ENCODE assay signal across 26 mouse cellular contexts in the genomic region with DNA sequence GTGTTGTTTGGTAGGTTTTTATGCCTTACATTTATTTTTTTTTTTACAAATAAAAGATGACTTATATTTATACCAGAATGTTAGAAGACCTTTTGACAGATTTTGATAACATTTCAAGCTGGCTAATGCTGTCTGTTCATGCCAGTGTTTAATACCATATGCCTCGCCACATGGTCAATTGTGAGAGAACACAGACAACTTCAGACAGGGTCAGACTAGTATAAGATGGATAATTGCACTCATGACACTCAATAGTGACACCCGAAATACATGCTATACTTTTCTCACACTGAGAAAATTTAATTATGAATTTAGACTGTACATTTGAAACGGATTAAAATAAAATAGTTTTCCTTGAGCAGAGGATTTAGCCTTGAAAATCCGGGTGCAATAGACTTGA.
A peak's percentile ranks its signal among the peaks of the same experiment; 100 is the strongest.
DNase-seq lines count a peak whose midpoint lies in the region; ATAC-seq and TF ChIP-seq lines count a peak whose summit lies in the region.
"Had no signal": no experiment of that assay in that cellular context is flagged by ENCODE, and none has a peak within 500 bp of the region (broad histone marks: within the 10 kb centered on the region; RNA-seq: fewer than 3 reads in every experiment).

No protein-coding gene starts in this region.

- TF ChIP-seq CTCF in layer of hippocampus, adult 2 months (conservative IDR thresholded peaks at IDR 0.05): no peak

- DNase-seq in forebrain, embryonic 14.5 days (ENCODE audit: low spot score): peak; percentile 46
- peak; percentile 2 to 34 for DNase-seq in layer of hippocampus, adult 2 months (ENCODE audit: low spot score in 2 of 2)
- DNase-seq in layer of hippocampus, postnatal 25 days (ENCODE audit: extremely low spot score in 1 of 2, low spot score in 1 of 2): no peak
- peak; percentile 68 for DNase-seq in midbrain, embryonic 11.5 days (ENCODE audit: low spot score, missing footprints)
- no peak for DNase-seq in gastrocnemius, postnatal 10 days
- DNase-seq: adrenal gland, adult 2 months; adrenal gland, postnatal 14 days; cerebellum, adult 11-12 months; cerebellum, adult 9-10 months; cerebellum, postnatal 25 days; gastrocnemius, adult 2 months; gastrocnemius, postnatal 25 days; heart, adult 18-20 months; heart, postnatal 10 days; heart, postnatal 36 days had no signal

- no peak overlapping the region for H3K4me2 ChIP-seq in forebrain, embryonic 14.5 days (ENCODE audit: low read length)
- no peak overlapping the region for H3K4me2 ChIP-seq in forebrain, embryonic 15.5 days (replicated peaks)
- no peak overlapping the region for H3K4me2 ChIP-seq in midbrain, embryonic 11.5 days
- no peak overlapping the region for H3K4me2 ChIP-seq in midbrain, embryonic 16.5 days (ENCODE audit: low read length)
- H3K4me2 ChIP-seq: embryonic facial prominence, embryonic 12.5 days; embryonic facial prominence, embryonic 15.5 days; forebrain, embryonic 12.5 days; heart, embryonic 12.5 days; heart, embryonic 15.5 days; hindbrain, embryonic 14.5 days had no signal

- H3K36me3 ChIP-seq in forebrain, embryonic 14.5 days (ENCODE audit: control insufficient read depth, insufficient read depth, low read length): no peaks in the 10 kb centered on the region
- no peaks in the 10 kb centered on the region for H3K36me3 ChIP-seq in forebrain, embryonic 15.5 days
- H3K36me3 ChIP-seq in midbrain, embryonic 11.5 days (ENCODE audit: control insufficient read depth, insufficient read depth, low read length): no peaks in the 10 kb centered on the region
- H3K36me3 ChIP-seq in midbrain, embryonic 16.5 days (ENCODE audit: control insufficient read depth, insufficient read depth, low read length): no peaks in the 10 kb centered on the region
- H3K36me3 ChIP-seq: embryonic facial prominence, embryonic 12.5 days; embryonic facial prominence, embryonic 15.5 days; forebrain, embryonic 12.5 days; heart, embryonic 12.5 days; heart, embryonic 15.5 days; hindbrain, embryonic 10.5 days had no signal

- no peak overlapping the region for H3K27ac ChIP-seq in forebrain, embryonic 14.5 days (ENCODE audit: low read depth, low read length)
- H3K27ac ChIP-seq in forebrain, embryonic 15.5 days (replicated peaks): no peak overlapping the region
- peak overlapping the region; percentile 40 for H3K27ac ChIP-seq in layer of hippocampus, adult 2 months
- H3K27ac ChIP-seq in midbrain, embryonic 11.5 days (ENCODE audit: low read depth, low read length): no peak overlapping the region
- no peak overlapping the region for H3K27ac ChIP-seq in midbrain, embryonic 16.5 days (ENCODE audit: low read length)
- H3K27ac ChIP-seq: embryonic facial prominence, embryonic 12.5 days; embryonic facial prominence, embryonic 15.5 days; forebrain, embryonic 12.5 days; gastrocnemius, adult 2 months; heart, embryonic 15.5 days; hindbrain, embryonic 10.5 days; hindbrain, embryonic 14.5 days had no signal

- ATAC-seq in forebrain, embryonic 14.5 days: peak; percentile 60; the same call in 1 of the 2 replicates
- no peak for ATAC-seq in forebrain, embryonic 15.5 days (replicated peaks)
- no peak for ATAC-seq in midbrain, embryonic 11.5 days (ENCODE audit: low FRiP score)
- no peak for ATAC-seq in midbrain, embryonic 16.5 days
- ATAC-seq: CD4-positive, CD25-positive, alpha-beta regulatory T cell, adult 4 months; intestine, postnatal 0 days had no signal

- no peaks in the 10 kb centered on the region for H3K27me3 ChIP-seq in forebrain, embryonic 14.5 days (replicated peaks; ENCODE audit: control insufficient read depth, insufficient read depth, low read length)
- H3K27me3 ChIP-seq in forebrain, embryonic 15.5 days: no peaks in the 10 kb centered on the region
- no peaks in the 10 kb centered on the region for H3K27me3 ChIP-seq in midbrain, embryonic 11.5 days (ENCODE audit: control insufficient read depth, insufficient read depth, low read length)
- H3K27me3 ChIP-seq in midbrain, embryonic 16.5 days (ENCODE audit: control insufficient read depth, insufficient read depth, low read depth, low read length): no peaks in the 10 kb centered on the region
- H3K27me3 ChIP-seq: embryonic facial prominence, embryonic 12.5 days; embryonic facial prominence, embryonic 15.5 days; forebrain, embryonic 12.5 days; heart, embryonic 12.5 days; heart, embryonic 15.5 days had no signal

- H3K4me1 ChIP-seq in forebrain, embryonic 14.5 days (ENCODE audit: control insufficient read depth, insufficient read depth, low read length): no peaks in the 10 kb centered on the region
- H3K4me1 ChIP-seq in forebrain, embryonic 15.5 days: no peaks in the 10 kb centered on the region
- H3K4me1 ChIP-seq in midbrain, embryonic 11.5 days (ENCODE audit: control insufficient read depth, insufficient read depth, low read length): no peaks in the 10 kb centered on the region
- H3K4me1 ChIP-seq in midbrain, embryonic 16.5 days (ENCODE audit: control insufficient read depth, insufficient read depth, low read length): no peaks in the 10 kb centered on the region
- H3K4me1 ChIP-seq: embryonic facial prominence, embryonic 12.5 days; embryonic facial prominence, embryonic 15.5 days; forebrain, embryonic 12.5 days; heart, embryonic 12.5 days; heart, embryonic 15.5 days; hindbrain, embryonic 10.5 days had no signal

- H3K4me3 ChIP-seq in forebrain, embryonic 14.5 days (ENCODE audit: low read depth, low read length): no peak overlapping the region
- H3K4me3 ChIP-seq in forebrain, embryonic 15.5 days: no peak overlapping the region
- H3K4me3 ChIP-seq in layer of hippocampus, adult 2 months: no peak overlapping the region
- H3K4me3 ChIP-seq in midbrain, embryonic 11.5 days (ENCODE audit: low read depth, low read length): no peak overlapping the region
- H3K4me3 ChIP-seq in midbrain, embryonic 16.5 days (ENCODE audit: low read depth, low read length): no peak overlapping the region
- H3K4me3 ChIP-seq: embryonic facial prominence, embryonic 12.5 days; embryonic facial prominence, embryonic 15.5 days; forebrain, embryonic 12.5 days; gastrocnemius, adult 2 months; heart, embryonic 12.5 days; heart, embryonic 15.5 days; hindbrain, embryonic 10.5 days had no signal

- H3K9ac ChIP-seq in forebrain, embryonic 14.5 days (ENCODE audit: low read length): no peak overlapping the region
- no peak overlapping the region for H3K9ac ChIP-seq in forebrain, embryonic 15.5 days (replicated peaks)
- H3K9ac ChIP-seq in midbrain, embryonic 11.5 days (ENCODE audit: low read length): no peak overlapping the region
- H3K9ac ChIP-seq in midbrain, embryonic 16.5 days (ENCODE audit: low read depth, low read length): no peak overlapping the region
- H3K9ac ChIP-seq: embryonic facial prominence, embryonic 12.5 days; embryonic facial prominence, embryonic 15.5 days; forebrain, embryonic 12.5 days; heart, embryonic 12.5 days; heart, embryonic 15.5 days; hindbrain, embryonic 14.5 days had no signal

- 64% methylated on average over 4 of the region's 4 CpGs for WGBS in forebrain, embryonic 14.5 days
- WGBS in forebrain, embryonic 15.5 days: 59% methylated on average over 4 of the region's 4 CpGs
- 74% methylated on average over 4 of the region's 4 CpGs for WGBS in midbrain, embryonic 11.5 days
- 57% methylated on average over 4 of the region's 4 CpGs for WGBS in midbrain, embryonic 16.5 days

- H3K9me3 ChIP-seq in forebrain, embryonic 14.5 days (replicated peaks; ENCODE audit: control insufficient read depth, low read length): no peaks in the 10 kb centered on the region
- H3K9me3 ChIP-seq in forebrain, embryonic 15.5 days: no peaks in the 10 kb centered on the region
- no peaks in the 10 kb centered on the region for H3K9me3 ChIP-seq in midbrain, embryonic 11.5 days (ENCODE audit: control insufficient read depth, low read length)
- no peaks in the 10 kb centered on the region for H3K9me3 ChIP-seq in midbrain, embryonic 16.5 days (replicated peaks; ENCODE audit: control insufficient read depth, low read length, poor library complexity, severe bottlenecking)
- H3K9me3 ChIP-seq: embryonic facial prominence, embryonic 12.5 days; embryonic facial prominence, embryonic 15.5 days; forebrain, embryonic 12.5 days; heart, embryonic 12.5 days; heart, embryonic 15.5 days; hindbrain, embryonic 10.5 days had no signal

Comparison
In these comparisons a context has a peak if more than half of its experiments do, and no peak if none do; other contexts are left out.
1. DNase-seq: peak in forebrain, embryonic 14.5 days (single experiment), layer of hippocampus, adult 2 months (2 of 2) and midbrain, embryonic 11.5 days (single experiment); none in layer of hippocampus, postnatal 25 days (0 of 2) and gastrocnemius, postnatal 10 days (single experiment).